Mouse (Mus musculus): ENCODE data around the gene Asic1.
A peak's percentile ranks its signal among the peaks of the same experiment; 100 is the strongest.

Gene Asic1

DNA sequence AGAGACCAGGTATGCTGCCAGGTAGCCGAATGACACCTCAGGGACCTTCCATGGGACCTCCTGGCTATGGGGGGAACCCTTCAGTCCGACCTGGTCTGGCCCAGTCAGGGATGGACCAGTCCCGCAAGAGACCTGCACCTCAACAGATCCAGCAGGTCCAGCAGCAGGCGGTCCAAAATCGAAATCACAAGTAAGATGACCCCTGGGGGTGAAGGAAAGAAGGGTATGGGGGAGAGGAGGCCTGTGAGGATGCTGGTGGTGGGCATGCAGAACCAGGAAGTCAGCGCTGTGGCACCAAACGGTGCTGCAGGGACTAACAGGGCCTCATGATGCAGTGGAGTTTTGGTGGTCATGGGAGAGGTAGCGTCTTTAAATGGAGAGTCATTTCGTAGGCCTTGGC lies 32.9 kb downstream of the Asic1 start:
- no peak for DNase-seq

DNA sequence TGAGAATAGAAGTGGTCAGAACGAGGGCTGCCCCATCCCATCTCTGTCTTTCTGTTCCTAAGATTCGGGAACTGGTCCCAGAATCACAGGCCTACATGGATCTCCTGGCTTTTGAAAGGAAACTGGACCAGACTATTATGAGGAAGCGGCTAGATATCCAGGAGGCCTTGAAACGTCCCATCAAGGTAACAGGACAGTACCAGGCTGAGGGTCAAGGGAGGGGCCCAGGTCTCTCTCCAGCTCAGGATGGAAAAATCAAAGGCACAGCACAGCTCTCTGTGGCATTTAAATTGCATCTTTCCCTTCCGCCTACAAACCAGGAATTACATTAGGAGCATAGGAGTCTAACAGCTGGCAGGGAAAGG lies 33.5 kb downstream of the Asic1 start:
- no peak for DNase-seq

DNA sequence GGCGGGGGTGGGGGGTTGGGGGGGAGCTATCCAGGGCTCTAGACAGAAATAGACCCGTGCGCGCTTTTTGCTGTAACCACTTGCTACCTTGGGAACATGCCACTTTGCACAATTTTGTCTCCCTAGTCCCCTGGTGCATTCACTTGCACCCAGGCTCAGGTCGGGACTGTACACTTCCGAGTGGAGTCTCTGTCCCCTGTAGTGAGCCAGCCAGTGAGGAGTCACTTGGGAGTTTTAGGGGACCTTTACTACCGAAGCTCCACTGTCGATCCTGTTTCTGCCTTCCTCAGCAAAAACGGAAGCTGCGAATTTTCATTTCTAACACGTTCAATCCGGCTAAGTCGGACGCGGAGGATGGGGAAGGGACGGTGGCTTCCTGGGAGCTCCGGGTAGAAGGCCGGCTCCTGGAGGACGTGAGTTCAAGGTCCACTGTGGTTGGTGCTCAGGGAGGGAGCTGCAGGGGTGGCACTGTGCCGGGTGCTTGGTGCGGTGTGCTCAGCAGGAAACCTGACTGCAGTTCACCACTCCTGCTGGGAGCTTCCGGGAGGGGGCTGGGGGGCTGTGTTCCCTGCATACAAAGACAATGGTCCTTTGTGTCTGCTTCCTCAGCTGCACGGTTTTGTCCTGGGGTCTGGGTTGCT lies 34.0 kb downstream of the Asic1 start:
- no peak for DNase-seq

DNA sequence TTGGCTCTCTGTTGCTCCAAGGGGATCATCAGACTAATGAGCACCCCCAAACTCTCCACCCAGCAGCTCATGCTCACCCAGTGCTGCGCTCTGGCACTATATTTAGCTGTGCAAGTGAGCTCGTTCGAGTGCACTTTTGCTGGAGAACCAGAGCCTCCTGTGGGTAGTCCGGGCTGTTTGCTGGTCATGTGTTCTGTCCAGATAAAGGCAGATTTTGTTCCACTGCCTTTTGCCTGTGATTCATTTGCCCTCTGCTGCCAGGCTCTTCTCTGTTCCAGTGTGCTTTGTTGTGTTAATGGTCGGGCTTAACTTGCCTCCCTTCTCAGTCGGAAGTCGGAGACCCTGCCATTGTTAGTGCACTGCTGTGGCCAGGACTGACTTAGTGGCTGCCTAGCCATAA lies 34.7 kb downstream of the Asic1 start:
- DNase-seq = no peak

DNA sequence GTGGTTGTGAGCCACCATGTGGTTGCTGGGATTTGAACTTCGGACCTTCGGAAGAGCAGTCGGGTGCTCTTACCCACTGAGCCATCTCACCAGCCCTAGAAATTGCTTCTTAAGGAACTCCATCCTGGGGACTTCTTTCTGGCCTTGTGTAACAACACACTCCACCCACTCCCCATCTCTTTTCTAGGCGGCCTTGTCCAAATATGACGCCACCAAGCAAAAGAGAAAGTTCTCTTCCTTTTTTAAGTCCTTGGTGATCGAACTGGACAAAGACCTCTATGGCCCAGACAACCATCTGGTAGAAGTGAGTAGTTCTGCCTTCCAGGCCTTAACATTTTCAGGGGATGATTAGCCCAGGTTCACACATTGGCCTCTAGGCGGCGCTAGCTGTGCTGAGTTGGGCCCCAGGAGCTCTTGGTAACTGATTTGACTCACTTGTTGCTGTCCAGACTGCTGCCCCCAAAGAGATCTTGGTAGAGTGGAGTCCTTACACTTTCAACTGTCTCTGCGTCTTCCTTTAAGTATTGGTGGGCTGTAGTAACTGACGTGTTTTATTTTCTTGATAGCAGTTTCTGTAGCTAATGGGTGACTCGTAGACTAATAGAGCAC lies 35.4 kb downstream of the Asic1 start, which contains the start of gene Gm17349:
Gene Gm17349, minus strand, starts transcription at position 51 of the 609 bp plus-strand sequence.
- DNase-seq = peak; percentile 76

DNA sequence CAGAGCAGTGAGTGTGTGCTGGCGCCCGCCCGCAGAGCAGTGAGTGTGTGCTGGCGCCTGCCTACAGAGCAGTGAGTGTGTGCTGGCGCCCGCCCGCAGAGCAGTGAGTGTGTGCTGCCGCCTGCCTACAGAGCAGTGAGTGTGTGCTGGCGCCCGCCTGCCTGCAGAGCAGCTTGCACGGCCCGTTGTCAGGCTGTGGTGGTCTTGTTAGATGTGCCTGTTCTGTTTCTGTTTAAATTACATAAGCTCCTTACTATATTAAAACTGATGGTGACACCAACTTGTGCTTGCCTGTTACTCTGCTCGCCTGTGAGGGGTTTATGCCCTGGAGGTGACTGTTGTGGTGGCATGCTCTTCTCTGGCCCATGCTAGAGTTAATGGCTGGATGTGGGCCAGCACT lies 38.0 kb downstream of the Asic1 start:
- no peak for DNase-seq

DNA sequence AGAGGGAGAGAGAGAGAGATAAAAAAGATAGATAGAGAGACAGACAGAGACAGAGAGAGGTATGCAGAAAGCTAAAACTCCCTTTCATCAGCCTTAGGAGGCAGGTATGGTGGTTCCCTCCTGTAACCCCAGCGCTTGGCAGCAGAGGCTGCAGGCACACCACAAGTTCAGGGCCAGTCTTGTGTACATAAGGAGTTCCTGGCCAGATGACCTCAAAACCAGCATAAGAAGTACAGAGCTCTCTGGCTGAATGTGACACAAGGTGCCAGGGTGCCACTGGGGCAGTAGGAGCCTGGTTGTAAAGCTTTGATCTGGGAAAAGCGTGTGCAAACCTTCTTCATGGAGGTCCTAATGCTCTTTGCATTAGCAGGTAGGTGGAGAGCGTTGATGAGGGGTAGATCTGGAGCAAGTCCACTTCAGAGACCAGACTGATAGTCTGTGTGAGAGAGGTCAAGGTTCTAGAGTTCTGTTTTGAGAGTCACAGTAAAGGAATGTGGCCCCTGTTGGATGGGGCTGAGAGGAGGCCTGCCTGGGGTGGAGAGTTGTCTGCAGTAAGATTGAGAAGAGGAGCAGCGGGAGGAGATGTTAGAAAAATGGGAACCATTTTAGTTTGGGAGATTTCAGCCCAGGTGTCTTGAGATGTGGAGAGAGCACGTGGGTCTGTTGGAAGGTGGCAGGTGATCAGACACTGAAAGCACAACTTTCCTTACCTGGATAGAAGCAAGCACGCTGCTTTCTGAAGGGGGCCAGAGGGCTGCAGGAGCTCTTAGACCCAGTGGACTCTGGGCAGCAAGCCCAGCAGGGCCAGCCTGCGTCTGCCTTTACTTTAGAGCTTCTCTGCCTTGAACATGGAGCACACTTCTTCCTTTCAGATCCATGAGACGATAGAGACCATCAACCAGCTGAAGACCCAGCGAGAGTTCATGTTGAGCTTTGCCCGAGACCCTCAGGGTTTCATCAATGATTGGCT lies 40.3 kb downstream of the Asic1 start:
- no peak for DNase-seq

DNA sequence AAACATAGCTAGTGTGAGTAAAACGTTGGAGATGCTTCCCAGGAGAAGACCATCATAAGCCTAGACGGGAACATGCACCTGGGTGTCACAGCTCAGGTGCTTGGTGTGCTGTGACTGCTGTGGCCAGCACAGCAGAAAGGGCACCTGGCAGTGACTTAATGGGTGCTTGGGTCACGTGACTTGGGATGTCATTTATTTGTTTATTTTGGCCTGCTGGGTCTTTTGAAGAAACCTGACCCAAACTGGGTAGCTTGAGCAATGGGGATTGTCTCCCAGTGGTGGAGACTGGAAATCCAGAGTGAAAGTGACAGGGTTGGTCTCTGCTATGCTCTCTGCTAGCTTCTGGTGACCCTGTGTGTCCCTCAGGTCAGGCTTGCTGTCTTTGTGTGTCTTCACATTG lies 41.3 kb downstream of the Asic1 start:
- DNase-seq = no peak

DNA sequence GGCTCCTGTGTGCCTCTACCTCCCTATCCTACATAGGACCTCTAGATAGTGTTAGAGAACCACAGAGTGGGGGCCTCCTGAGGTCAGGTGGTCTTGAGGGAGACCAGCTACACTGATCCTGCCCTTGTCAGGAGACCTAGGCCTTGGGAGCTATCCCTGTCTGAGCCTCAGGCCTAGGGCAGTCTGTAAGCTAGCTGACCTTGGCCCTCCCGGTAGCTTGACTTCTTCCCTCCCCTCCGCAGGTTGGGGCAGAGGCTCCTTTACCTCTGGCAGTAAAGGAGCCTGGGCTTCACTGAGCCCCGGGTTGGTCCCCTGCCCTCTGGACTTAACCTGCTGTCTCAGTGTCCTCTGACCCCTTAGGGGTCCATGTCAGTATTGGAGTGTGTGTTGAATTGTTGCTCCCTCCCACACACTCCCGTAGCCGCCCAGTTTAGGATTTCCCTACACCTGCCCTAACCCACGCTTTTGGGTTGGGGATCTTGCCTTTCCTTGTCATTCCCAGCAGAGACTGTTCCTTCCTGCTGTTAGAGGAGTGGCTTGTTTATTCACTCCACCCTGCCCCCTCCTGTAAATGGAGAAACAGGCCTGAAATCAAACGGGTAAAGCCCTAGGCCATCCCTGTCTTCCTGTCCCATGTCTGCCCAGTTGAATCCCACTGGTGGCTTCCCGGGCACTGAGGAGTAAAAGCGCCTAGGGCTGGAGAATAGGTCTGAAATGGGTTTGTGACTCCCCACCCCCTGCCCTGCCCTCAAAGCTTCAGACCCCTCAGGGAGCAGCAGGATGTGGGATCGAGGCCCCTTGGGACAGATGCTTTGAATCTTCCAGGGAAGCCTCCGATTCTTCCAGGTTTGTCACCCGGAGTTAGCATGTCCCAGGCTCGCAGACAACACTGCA lies 42.7 kb downstream of the Asic1 start:
- DNase-seq = no peak

DNA sequence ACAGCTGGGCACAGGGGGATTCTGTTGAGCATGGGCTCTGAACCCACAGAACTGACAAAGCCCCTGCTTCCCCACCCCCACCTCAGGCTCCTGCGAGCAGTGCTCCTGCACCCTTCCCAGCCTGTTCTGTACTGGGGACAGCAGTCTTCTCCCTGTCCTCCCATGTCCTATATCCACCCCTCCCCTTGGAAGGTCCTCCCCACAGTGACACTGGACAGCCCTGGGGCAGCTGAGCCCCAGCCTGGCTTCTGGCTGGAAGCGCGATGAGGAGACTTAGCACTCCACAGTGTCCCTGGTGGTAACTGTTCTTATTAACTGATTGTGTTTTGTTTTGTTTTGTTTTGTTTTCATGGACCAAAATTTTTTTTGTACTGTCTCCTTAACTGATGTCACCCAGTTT lies 43.4 kb downstream of the Asic1 start:
- DNase-seq = no peak

DNA sequence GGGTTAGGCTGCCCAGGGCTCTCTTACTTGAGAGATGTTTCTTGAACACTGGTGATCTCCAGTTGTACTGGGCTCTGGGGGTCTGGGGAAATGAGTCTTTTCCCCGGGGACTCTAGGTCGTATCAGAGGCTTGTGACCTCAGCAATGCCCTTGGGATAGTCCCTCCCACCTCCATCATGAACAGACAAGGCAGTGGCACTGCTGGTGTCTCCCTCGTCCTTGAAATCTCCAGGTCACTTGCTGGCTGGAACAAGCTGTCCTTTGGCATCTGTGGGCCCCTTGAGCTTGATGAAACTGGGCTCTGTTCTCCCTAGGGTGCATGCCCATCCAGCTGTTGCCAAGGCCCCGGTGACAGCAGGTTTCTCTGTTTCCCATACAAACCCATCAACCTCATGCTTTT lies 44.0 kb downstream of the Asic1 start:
- no peak for DNase-seq

DNA sequence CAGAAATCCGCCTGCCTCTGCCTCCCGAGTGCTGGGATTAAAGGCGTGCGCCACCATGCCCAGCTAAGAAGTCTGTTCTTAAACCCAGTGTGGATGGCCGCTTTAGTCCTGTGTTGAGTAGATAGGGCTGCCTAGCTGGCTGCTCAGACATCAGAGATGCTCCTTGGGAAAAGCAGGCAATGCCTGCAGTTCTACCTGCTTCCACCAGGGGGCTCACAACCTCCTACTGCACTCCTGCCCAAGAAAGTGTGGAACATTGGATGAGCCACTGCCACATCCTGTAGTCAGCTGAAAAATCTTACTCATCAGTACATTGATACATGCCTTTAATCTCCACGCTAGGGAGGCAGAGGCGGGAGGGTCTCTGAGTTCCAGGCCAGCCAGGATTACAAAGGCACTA lies 44.7 kb downstream of the Asic1 start:
- peak; percentile 78 for DNase-seq

DNA sequence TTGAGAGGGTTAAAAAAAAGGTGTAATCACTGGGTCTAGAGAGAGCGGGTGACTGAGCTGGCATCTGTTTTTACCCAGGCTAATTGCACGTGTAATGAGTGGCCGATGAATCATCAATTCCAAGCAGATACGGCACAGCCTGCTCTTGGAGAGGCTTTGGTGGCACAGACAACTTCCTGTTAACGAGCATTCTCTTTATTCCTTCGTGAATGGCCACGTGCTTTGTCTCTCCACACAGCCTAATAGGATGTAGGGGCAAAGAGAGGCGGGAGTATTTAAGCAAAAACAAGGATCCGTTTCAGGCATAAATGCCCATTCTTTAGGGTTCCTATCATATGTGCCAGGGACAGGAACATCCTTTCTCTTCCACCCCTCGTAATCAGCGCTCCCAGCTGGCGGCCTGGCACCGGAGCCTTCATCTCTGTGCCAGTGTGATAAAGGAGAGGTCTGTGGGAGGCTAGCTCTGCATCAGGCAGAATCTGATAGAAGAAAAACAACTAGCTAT lies 45.2 kb downstream of the Asic1 start:
- no peak for DNase-seq

DNA sequence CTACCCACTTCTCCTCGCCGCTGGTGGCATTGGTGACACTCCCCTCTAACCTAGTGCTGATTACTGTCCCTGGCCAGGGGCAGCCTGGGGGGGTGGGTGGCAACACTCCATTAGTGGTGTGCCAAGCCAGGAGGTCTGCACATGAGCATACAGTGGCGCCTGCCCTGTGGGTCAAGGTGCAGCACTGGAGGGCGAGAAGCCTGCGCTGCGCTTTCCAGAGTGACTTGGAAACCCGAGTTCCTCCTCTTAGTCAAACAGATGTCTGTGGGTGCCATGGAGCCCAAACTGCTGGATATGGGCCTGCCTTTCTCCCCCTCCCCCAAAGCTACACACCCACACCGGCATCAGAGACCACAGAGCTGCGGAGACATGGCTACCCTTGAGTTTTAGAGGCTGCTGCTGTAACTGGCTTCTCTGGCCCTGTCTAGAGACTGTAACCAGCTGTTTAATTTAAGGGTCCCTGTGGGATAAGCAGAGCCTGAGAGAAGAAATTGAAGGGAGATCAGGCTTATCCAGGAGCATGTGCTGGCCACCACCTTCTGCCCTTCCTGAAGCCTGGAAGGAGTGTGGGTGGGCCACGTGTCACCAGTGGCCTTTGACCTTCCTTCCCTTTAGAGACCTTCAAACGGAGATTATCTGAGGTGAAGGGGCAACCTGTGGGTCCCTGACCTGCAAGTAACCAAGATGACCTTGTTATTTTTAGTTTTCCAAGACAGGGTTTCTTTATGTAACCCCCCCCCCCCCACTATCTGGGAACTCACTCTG lies 46.0 kb downstream of the Asic1 start:
- DNase-seq = no peak

DNA sequence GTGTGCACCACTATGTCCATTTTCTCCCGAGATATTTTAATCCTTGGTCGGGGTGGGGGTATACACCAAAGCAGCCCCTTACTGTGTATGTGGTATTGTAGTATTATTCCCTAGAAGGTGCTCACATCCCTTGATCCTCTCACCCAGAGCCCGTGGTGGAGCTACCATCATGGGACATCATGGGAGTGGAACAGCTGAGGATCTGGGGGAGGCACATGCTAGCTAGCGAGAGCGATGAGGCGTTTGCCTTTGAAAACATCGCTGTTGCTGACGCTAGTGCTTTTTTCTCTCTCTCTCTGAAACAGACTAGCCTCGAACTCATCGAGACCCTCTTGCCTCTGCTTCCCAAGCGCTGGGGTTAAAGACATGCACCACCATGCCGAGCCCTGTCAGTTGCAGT lies 46.6 kb downstream of the Asic1 start:
- DNase-seq = no peak

DNA sequence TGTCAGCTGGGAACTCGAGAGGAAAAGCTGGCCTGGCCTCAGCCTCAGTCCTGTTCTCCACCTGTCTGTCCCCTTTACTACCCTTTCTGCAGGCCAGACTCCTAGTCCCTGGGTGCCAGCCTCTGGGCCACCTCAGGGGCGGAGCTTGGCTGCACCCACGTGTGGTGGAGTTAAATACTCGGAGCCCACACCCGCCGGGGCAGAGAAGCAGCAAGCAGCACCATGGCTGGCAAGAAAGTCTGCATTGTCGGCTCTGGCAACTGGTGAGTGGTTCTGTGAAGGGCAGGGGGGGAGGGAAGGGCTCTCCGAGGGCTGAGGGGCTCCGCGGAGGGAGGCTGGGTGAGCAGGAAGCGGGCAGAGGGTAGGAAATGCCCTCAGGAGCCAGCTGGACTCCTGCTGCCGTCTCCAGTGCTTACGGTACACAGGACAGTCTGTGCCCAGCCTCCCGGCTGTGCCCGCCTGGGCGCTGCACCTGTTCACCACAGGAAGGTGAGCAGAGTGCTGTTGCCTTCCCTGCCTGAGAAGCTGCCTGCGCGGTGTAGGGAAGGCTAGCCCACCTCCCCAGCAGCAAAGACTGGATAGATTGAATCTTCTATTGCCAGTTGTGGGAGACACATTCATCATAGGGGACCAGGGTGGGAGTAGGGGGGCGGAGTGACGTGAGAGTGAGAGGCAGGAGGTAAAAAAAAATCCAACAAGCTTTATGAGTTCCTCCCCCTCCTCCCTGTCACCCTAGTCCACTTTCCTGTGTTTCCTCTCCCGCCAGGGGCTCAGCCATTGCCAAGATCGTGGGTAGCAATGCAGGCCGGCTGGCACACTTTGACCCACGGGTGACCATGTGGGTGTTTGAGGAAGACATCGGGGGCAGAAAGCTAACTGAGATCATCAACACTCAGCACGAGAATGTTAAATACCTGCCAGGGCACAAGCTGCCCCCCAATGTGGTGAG lies 47.5 kb downstream of the Asic1 start, which contains the start of gene Gpd1:
Gene Gpd1, plus strand, starts transcription at position 130 of the 949 bp plus-strand sequence.
- no peak for DNase-seq

DNA sequence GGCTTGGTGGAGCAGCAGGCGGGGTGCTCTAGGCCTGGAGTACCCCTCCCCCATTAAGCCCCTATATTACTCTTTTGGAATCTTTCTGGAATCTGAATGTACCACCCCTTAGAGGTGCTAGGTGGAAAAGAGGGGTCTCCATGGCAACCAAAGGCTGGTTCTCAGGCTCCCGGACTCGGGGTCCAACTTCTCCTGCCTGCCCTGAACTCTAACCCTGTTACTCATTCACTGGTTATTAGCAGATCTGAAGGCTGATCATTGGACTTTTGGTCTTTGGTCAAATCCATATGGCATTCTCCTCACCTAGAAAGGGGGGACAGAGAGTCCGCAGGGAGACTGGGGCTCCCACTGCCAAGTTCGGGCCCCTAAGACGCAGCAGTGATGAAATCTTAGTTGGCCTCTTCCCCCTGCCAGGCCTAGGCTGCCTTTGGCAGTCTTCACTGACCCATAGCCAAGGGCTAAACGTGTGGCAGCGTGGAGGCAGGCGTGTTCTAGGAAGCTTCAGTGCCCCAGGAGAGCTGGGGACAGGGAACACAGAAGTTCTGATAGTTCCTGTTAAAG lies 48.4 kb downstream of the Asic1 start:
- no peak for DNase-seq

DNA sequence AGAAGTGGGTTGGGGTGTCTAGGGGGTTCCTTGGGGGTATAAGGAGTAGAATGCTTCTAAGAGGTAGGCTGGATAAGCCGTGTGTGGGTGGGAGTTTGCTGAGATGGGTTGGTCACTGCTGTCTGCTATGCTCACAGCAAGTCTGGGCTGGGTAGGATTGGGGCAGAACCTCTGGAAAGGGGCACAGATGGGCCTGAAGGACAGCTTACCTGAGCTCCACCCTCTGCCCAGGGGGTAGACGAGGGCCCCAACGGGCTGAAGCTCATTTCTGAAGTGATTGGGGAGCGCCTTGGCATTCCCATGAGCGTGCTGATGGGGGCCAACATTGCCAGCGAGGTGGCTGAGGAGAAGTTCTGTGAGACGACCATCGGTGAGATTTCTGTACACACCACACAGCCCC lies 49.7 kb downstream of the Asic1 start:
- no peak for DNase-seq

DNA sequence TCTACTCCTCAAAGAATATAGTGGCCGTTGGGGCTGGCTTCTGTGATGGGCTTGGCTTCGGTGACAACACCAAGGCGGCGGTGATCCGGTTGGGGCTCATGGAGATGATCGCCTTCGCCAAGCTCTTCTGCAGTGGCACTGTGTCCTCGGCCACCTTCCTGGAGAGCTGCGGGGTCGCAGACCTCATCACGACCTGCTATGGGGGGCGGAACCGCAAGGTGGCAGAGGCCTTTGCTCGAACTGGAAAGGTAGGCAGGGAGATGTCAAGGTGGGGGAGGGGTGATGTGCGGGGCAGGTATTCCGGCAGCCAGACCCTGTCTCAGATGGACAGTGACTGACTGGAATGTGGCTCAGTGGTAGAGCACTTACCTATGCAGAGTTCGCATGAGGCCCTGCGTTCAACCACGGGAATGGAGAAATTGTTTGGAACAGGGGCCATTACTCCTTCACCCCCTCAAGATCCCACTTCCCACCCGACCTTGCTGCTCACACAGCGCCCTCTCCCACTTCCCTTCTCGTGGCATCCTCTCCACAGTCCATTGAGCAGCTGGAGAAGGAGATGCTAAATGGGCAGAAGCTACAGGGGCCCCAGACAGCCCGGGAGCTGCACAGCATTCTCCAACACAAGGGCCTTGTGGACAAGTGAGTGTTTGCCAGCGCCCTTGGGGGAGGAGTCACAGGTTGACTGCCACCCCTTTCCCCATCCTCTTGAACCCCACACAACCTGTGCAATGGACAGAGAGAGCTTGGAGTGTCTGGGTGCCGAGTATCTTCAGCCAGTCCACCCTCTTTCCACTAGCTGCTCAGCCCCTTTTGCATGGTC lies 52.0 kb downstream of the Asic1 start:
- no peak for DNase-seq
